ENCODE assay signal across 7 mouse cellular contexts in the genomic region with DNA sequence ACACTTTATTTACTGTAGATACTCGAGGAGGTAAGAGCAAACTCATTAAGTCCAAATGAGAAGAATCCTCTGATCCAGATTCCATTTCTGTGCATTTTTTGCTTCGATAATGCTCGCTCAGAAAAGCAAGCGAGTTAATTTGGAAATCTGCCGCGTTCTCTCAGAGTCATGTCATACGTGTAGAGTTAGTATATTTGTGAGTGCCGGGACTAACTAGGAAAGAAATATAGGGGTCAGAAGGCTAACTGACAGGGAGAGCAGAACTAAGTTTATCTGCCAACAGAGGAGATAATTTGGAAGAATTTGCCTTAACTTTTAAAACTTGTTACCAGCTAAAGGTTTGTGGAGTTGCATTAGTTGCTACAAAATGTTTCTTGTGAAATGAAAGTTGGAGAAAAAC. TPM values are rescaled to one million over a fixed set of nuclear protein-coding genes. Genes with fewer than 3 reads are reported as not detected.
A peak's percentile ranks its signal among the peaks of the same experiment; 100 is the strongest.
DNase-seq lines count a peak whose midpoint lies in the region; ATAC-seq and TF ChIP-seq lines count a peak whose summit lies in the region.

No protein-coding gene starts in this region.

- H3K9ac ChIP-seq in forebrain, embryonic 12.5 days: peak overlapping the region; percentile 78
- H3K9ac ChIP-seq in limb, embryonic 14.5 days (ENCODE audit: low read depth, low read length, severe bottlenecking): peak overlapping the region; percentile 80
- H3K9ac ChIP-seq in stomach, embryonic 16.5 days (ENCODE audit: low read length): peak overlapping the region; percentile 88

- DNase-seq in spleen, adult 2 months (ENCODE audit: low read depth in 1 of 2, low spot score in 2 of 2): no peak
- no peak for DNase-seq in spleen, postnatal 36 days (ENCODE audit: low spot score in 2 of 2)
- no peak for DNase-seq in limb, embryonic 14.5 days (ENCODE audit: low spot score)
- no peak for DNase-seq in B cell, adult 2 months
- no peak for DNase-seq in left cerebral cortex, postnatal 10 days (ENCODE audit: extremely low spot score in 1 of 2, low spot score in 2 of 2)

- TF ChIP-seq CTCF in spleen, adult 2 months (IDR thresholded peaks at IDR 0.05; ENCODE audit: extremely low read depth, insufficient read depth, insufficient read length, insufficient replicate concordance): no peak

- no peaks in the 10 kb centered on the region for H3K9me3 ChIP-seq in forebrain, embryonic 12.5 days
- no peaks in the 10 kb centered on the region for H3K9me3 ChIP-seq in limb, embryonic 14.5 days (ENCODE audit: control insufficient read depth, low read length)
- no peaks in the 10 kb centered on the region for H3K9me3 ChIP-seq in stomach, embryonic 16.5 days (replicated peaks; ENCODE audit: control insufficient read depth, low read length)

- H3K4me2 ChIP-seq in forebrain, embryonic 12.5 days: peak overlapping the region; percentile 69
- H3K4me2 ChIP-seq in limb, embryonic 14.5 days (replicated peaks; ENCODE audit: low read depth, low read length, severe bottlenecking): peak overlapping the region; percentile 65
- peak overlapping the region; percentile 86 for H3K4me2 ChIP-seq in stomach, embryonic 16.5 days (ENCODE audit: low read depth, low read length)

- peaks cover 3% of the 10 kb centered on the region; the same call in 1 of the 2 replicates for H3K4me1 ChIP-seq in spleen, adult 2 months (ENCODE audit: control insufficient read depth, insufficient read depth, insufficient read length)
- peaks cover 17% of the 10 kb centered on the region for H3K4me1 ChIP-seq in forebrain, embryonic 12.5 days
- H3K4me1 ChIP-seq in limb, embryonic 14.5 days (ENCODE audit: control insufficient read depth, insufficient read depth, low read length): peaks cover 10% of the 10 kb centered on the region; the same call in 1 of the 2 replicates
- peaks cover 12% of the 10 kb centered on the region for H3K4me1 ChIP-seq in stomach, embryonic 16.5 days (ENCODE audit: control insufficient read depth, insufficient read depth, low read length)

- ATAC-seq in forebrain, embryonic 12.5 days (ENCODE audit: low FRiP score): no peak
- ATAC-seq in limb, embryonic 14.5 days (ENCODE audit: low FRiP score, low read depth): no peak
- no peak for ATAC-seq in stomach, embryonic 16.5 days (ENCODE audit: insufficient read depth, low FRiP score)

- intact Hi-C loops in left cerebral cortex, postnatal 10 days (cut with DNase I): no loop called here

- no peak overlapping the region for H3K27ac ChIP-seq in spleen, adult 2 months (ENCODE audit: insufficient read depth, low read length)
- H3K27ac ChIP-seq in forebrain, embryonic 12.5 days: no peak overlapping the region
- H3K27ac ChIP-seq in limb, embryonic 14.5 days (replicated peaks; ENCODE audit: low read depth, low read length): peak overlapping the region; percentile 70
- no peak overlapping the region for H3K27ac ChIP-seq in stomach, embryonic 16.5 days (ENCODE audit: low read length)

- H3K36me3 ChIP-seq in spleen, adult 2 months (ENCODE audit: control insufficient read depth, insufficient read depth, low read length): peaks cover 5% of the 10 kb centered on the region
- H3K36me3 ChIP-seq in forebrain, embryonic 12.5 days (replicated peaks): peaks cover 27% of the 10 kb centered on the region
- H3K36me3 ChIP-seq in limb, embryonic 14.5 days (ENCODE audit: control insufficient read depth, insufficient read depth, low read length): peaks cover 24% of the 10 kb centered on the region
- peaks cover 8% of the 10 kb centered on the region for H3K36me3 ChIP-seq in stomach, embryonic 16.5 days (ENCODE audit: control insufficient read depth, insufficient read depth, low read length)

- H3K4me3 ChIP-seq in spleen, adult 2 months (ENCODE audit: extremely low read depth, insufficient read depth, insufficient read length): peak overlapping the region; percentile 88; the same call in 1 of the 2 replicates
- peak overlapping the region; percentile 82 for H3K4me3 ChIP-seq in forebrain, embryonic 12.5 days (replicated peaks)
- H3K4me3 ChIP-seq in limb, embryonic 14.5 days (replicated peaks; ENCODE audit: low read length): peak overlapping the region; percentile 90
- H3K4me3 ChIP-seq in stomach, embryonic 16.5 days (replicated peaks; ENCODE audit: low read length): peak overlapping the region; percentile 77

- WGBS in spleen, adult 2 months: 1% methylated on average over 8 of the region's 8 CpGs
- WGBS in forebrain, embryonic 12.5 days: 7% methylated on average over 8 of the region's 8 CpGs
- WGBS in limb, embryonic 14.5 days: 3% methylated on average over 8 of the region's 8 CpGs
- WGBS in stomach, embryonic 16.5 days: 3% methylated on average over 8 of the region's 8 CpGs

- no peak for TF ChIP-seq POLR2A in spleen, adult 2 months (IDR thresholded peaks at IDR 0.05; ENCODE audit: low read depth, low read length)
- TF ChIP-seq POLR2A in limb, embryonic 14.5 days (IDR thresholded peaks at IDR 0.05; ENCODE audit: borderline replicate concordance, extremely low read depth, insufficient read depth, insufficient read length): no peak

- H3K27me3 ChIP-seq in spleen, adult 2 months (ENCODE audit: control insufficient read depth, insufficient read depth, low read length): no peaks in the 10 kb centered on the region
- H3K27me3 ChIP-seq in forebrain, embryonic 12.5 days: no peaks in the 10 kb centered on the region
- no peaks in the 10 kb centered on the region for H3K27me3 ChIP-seq in limb, embryonic 14.5 days (ENCODE audit: control insufficient read depth, insufficient read depth, low read length)
- no peaks in the 10 kb centered on the region for H3K27me3 ChIP-seq in stomach, embryonic 16.5 days (ENCODE audit: control insufficient read depth, insufficient read depth, low read length)

RNA-seq across cellular contexts. Expression of a gene that starts 0.7 kb away (rescaled TPM):
- polyA plus RNA-seq in spleen, adult 2 months (2012; rRNA removed): 5.8 and 5.9 TPM in 2 replicates
- polyA plus RNA-seq in forebrain, embryonic 12.5 days (2016; fragmentation: Nextera tagmentation; extraction: Ambion mirVana): 26.7 and 29.7 TPM in 2 replicates
- 26.6 and 29.1 TPM in 2 replicates for polyA plus RNA-seq in limb, embryonic 14.5 days (2012; rRNA removed)
- 16.7 and 18.3 TPM in 2 replicates for polyA plus RNA-seq in limb, embryonic 14.5 days (2014; fragmentation: Nextera tagmentation; extraction: Ambion mirVana)
- polyA plus RNA-seq in stomach, embryonic 16.5 days (2015; fragmentation: Nextera tagmentation; extraction: Ambion mirVana): 14.7 and 15.7 TPM in 2 replicates
- total RNA-seq in left cerebral cortex, postnatal 10 days (2021): 10 to 100 TPM; 25.2 to 28.0 TPM

RNA-seq across cellular contexts. Expression of a gene that starts 10.8 kb away (rescaled TPM):
- 6.6 and 6.8 TPM in 2 replicates for polyA plus RNA-seq in spleen, adult 2 months (2012; rRNA removed)
- polyA plus RNA-seq in forebrain, embryonic 12.5 days (2016; fragmentation: Nextera tagmentation; extraction: Ambion mirVana): 65.1 and 68.7 TPM in 2 replicates
- 29.4 and 36.4 TPM in 2 replicates for polyA plus RNA-seq in limb, embryonic 14.5 days (2012; rRNA removed)
- polyA plus RNA-seq in limb, embryonic 14.5 days (2014; fragmentation: Nextera tagmentation; extraction: Ambion mirVana): 50.4 and 51.7 TPM in 2 replicates
- polyA plus RNA-seq in stomach, embryonic 16.5 days (2015; fragmentation: Nextera tagmentation; extraction: Ambion mirVana): 43.0 and 45.5 TPM in 2 replicates
- total RNA-seq in left cerebral cortex, postnatal 10 days (2021): 10 to 100 TPM; 34.2 to 35.7 TPM

RNA-seq across cellular contexts. Expression of a gene that starts 59.1 kb away (rescaled TPM):
- polyA plus RNA-seq in spleen, adult 2 months (2012; rRNA removed): 1.9 and 2.1 TPM in 2 replicates
- 16.7 and 17.3 TPM in 2 replicates for polyA plus RNA-seq in forebrain, embryonic 12.5 days (2016; fragmentation: Nextera tagmentation; extraction: Ambion mirVana)
- polyA plus RNA-seq in limb, embryonic 14.5 days (2012; rRNA removed): 12.1 and 12.5 TPM in 2 replicates
- 12.2 and 13.3 TPM in 2 replicates for polyA plus RNA-seq in limb, embryonic 14.5 days (2014; fragmentation: Nextera tagmentation; extraction: Ambion mirVana)
- polyA plus RNA-seq in stomach, embryonic 16.5 days (2015; fragmentation: Nextera tagmentation; extraction: Ambion mirVana): 4.3 and 5.6 TPM in 2 replicates
- total RNA-seq in left cerebral cortex, postnatal 10 days (2021): 10 to 100 TPM; 30.4 to 33.0 TPM
